Mouse (Mus musculus): ENCODE results near the gene Gm10392. TPM values are rescaled to one million over a fixed set of nuclear protein-coding genes. Genes with fewer than 3 reads are reported as not detected.

The Gm10392 gene
- polyA plus RNA-seq, 1 experiment from 2014 or later, result not detected

DNA sequence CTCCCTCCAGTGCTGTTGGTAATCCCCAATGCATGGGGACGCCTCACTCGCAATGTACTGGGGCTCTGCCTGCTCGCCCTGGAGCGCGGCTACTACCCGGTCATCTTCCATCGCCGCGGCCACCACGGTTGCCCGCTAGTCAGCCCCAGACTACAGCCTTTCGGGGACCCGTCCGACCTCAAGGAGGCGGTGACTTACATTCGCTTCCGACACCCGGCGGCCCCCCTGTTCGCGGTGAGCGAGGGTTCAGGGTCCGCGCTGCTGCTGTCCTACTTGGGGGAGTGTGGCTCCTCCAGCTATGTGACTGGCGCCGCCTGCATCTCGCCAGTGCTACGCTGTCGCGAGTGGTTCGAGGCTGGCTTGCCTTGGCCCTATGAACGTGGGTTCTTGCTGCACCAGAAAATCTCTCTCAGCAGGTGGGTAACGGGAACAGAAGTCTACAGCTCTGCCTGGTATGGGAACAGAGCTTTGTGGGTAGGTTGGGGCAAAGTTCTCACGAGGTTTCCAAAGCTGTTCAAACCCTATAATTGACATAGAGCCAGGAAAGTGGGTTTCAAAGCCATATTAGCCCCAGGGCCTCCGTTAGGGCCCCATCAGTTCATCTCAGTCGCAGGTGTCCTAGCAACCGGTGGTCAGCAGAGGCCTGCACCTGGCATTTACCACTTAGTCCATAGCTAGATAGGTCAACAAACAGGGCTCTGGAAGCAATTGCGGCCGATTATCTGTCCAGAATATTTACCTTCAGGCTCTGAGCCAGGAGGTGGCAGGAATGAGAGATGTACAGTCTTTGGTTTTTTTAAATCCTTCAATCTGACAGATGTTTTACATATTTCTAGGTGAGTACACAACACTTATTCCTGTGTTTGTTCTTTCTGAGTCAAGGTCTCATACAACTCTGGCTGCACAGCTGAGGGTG, 3.1 kb downstream of the Gm10392 start, which contains the start of gene Trp53i13:
TSS of gene Trp53i13 (minus strand) at position 344 of the 916 bp plus-strand sequence.
- Histone ChIP-seq H3K4me3 (replicated peaks) (peak within 1 kb of the TSS; percentile 54), H3K9ac (peak within 1 kb of the TSS; percentile 62), H3K4me2 (peak within 1 kb of the TSS; percentile 94), H3K36me3 (replicated peaks) (no peaks in the 10 kb centered on the region), H3K9me3 (no peaks in the 10 kb centered on the region), H3K27ac (peak within 1 kb of the TSS; percentile 57), H3K4me1 (peaks cover 56% of the 10 kb centered on the region), H3K27me3 (peaks cover 36% of the 10 kb centered on the region)
- WGBS, result 5% methylated on average over 39 of the region's 39 CpGs
- no peak; the same call in 1 of the 2 replicates for ATAC-seq (ENCODE audit: low FRiP score)

GRCm38 (mm10) chr11:77514832-77515636, 4.0 kb downstream of the Gm10392 start, which contains the start of gene Abhd15:
TSS of gene Abhd15 (plus strand) at chr11:77515121.
- ATAC-seq (ENCODE audit: low FRiP score), result peak; percentile 56
- no peaks in the 10 kb centered on the region for H3K9me3 ChIP-seq
- H3K27me3 ChIP-seq, result peaks cover 36% of the 10 kb centered on the region
- WGBS, result under 1% methylated on average over 67 of the region's 72 CpGs
- peak within 1 kb of the TSS; percentile 57 for H3K27ac ChIP-seq
- H3K36me3 ChIP-seq (replicated peaks), result no peaks in the 10 kb centered on the region; the same call in 1 of the 2 replicates
- H3K9ac ChIP-seq, result peak within 1 kb of the TSS; percentile 62
- H3K4me2 ChIP-seq, result peak within 1 kb of the TSS; percentile 94
- peaks cover 49% of the 10 kb centered on the region for H3K4me1 ChIP-seq
- peak within 1 kb of the TSS; percentile 54 for H3K4me3 ChIP-seq (replicated peaks)

- Histone ChIP-seq H3K36me3 (replicated peaks) (peaks cover under 1% of the 10 kb centered on the region; the same call in 1 of the 2 replicates), H3K4me2 (peak overlapping the region; percentile 94), H3K9me3 (no peaks in the 10 kb centered on the region), H3K4me3 (replicated peaks) (peak overlapping the region; percentile 54), H3K27me3 (peaks cover 36% of the 10 kb centered on the region), H3K4me1 (peaks cover 42% of the 10 kb centered on the region), H3K27ac (0 out of 2 replicates have a peak overlapping the region, but pooled peaks have one; percentile 32), H3K9ac (peak overlapping the region; percentile 62)
- ATAC-seq (ENCODE audit: low FRiP score), result no peak
- 4% methylated on average over 19 of the region's 19 CpGs for WGBS
These were observed 4.6 kb downstream of the Gm10392 start for GRCm38 (mm10) chr11:77514281-77514831.

- Histone ChIP-seq H3K4me1 (peaks cover 40% of the 10 kb centered on the region), H3K9ac (peak overlapping the region; percentile 72), H3K27me3 (peaks cover 36% of the 10 kb centered on the region), H3K4me2 (peak overlapping the region; percentile 94), H3K27ac (peak overlapping the region; percentile 38; the same call in 1 of the 2 replicates), H3K4me3 (replicated peaks) (peak overlapping the region; percentile 61), H3K9me3 (no peaks in the 10 kb centered on the region), H3K36me3 (replicated peaks) (peaks cover 6% of the 10 kb centered on the region; the same call in 1 of the 2 replicates)
- ATAC-seq (ENCODE audit: low FRiP score), result no peak
- 5% methylated on average over 10 of the region's 10 CpGs for WGBS
These were observed 5.2 kb downstream of the Gm10392 start for GRCm38 (mm10) chr11:77513811-77514170.

- Histone ChIP-seq H3K36me3 (replicated peaks) (peaks cover 6% of the 10 kb centered on the region; the same call in 1 of the 2 replicates), H3K27me3 (peaks cover 39% of the 10 kb centered on the region), H3K9me3 (no peaks in the 10 kb centered on the region), H3K9ac (peak overlapping the region; percentile 72), H3K27ac (peak overlapping the region; percentile 61; the same call in 1 of the 2 replicates), H3K4me3 (replicated peaks) (peak overlapping the region; percentile 61), H3K4me1 (peaks cover 46% of the 10 kb centered on the region), H3K4me2 (peak overlapping the region; percentile 94)
- peak; percentile 72 for ATAC-seq (ENCODE audit: low FRiP score)
- under 1% methylated on average over 78 of the region's 84 CpGs for WGBS
These were observed 5.8 kb downstream of the Gm10392 start for GRCm38 (mm10) chr11:77512891-77513810.

GRCm38 (mm10) chr11:77511336-77511735, 7.7 kb downstream of the Gm10392 start:
- no peak for ATAC-seq (ENCODE audit: low FRiP score)
- no peak overlapping the region for H3K4me3 ChIP-seq (replicated peaks)
- WGBS, result 83% methylated on average over 5 of the region's 5 CpGs
- peaks cover 26% of the 10 kb centered on the region for H3K27me3 ChIP-seq
- peaks cover 18% of the 10 kb centered on the region for H3K36me3 ChIP-seq (replicated peaks)
- H3K27ac ChIP-seq, result no peak overlapping the region
- H3K9me3 ChIP-seq, result no peaks in the 10 kb centered on the region
- H3K4me1 ChIP-seq, result peaks cover 46% of the 10 kb centered on the region
- H3K4me2 ChIP-seq, result no peak overlapping the region
- no peak overlapping the region for H3K9ac ChIP-seq

- Histone ChIP-seq H3K9me3 (no peaks in the 10 kb centered on the region), H3K27ac (no peak overlapping the region), H3K27me3 (0 out of 2 replicates have a peak, but pooled peaks cover 3% of the 10 kb centered on the region), H3K4me1 (peaks cover 17% of the 10 kb centered on the region), H3K4me2 (peak overlapping the region; percentile 67), H3K9ac (peak overlapping the region; percentile 44), H3K36me3 (replicated peaks) (peaks cover 48% of the 10 kb centered on the region), H3K4me3 (replicated peaks) (peak overlapping the region; percentile 31)
- WGBS, result 22% methylated on average over 49 of the region's 49 CpGs
- peak; percentile 74 for ATAC-seq (ENCODE audit: low FRiP score)
These were observed 10.7 kb downstream of the Gm10392 start for GRCm38 (mm10) chr11:77508068-77509021.

- 75% methylated on average over 4 of the region's 4 CpGs for WGBS
- Histone ChIP-seq H3K4me1 (peaks cover 13% of the 10 kb centered on the region), H3K9ac (no peak overlapping the region), H3K27me3 (0 out of 2 replicates have a peak, but pooled peaks cover 3% of the 10 kb centered on the region), H3K4me3 (replicated peaks) (no peak overlapping the region), H3K27ac (no peak overlapping the region), H3K4me2 (no peak overlapping the region), H3K9me3 (no peaks in the 10 kb centered on the region), H3K36me3 (replicated peaks) (peaks cover 58% of the 10 kb centered on the region)
- peak; percentile 15; the same call in 1 of the 2 replicates for ATAC-seq (ENCODE audit: low FRiP score)
These were observed 11.6 kb downstream of the Gm10392 start for GRCm38 (mm10) chr11:77507426-77507825.

GRCm38 (mm10) chr11:77506941-77507340, 12.1 kb downstream of the Gm10392 start:
- Histone ChIP-seq H3K4me2 (no peak overlapping the region), H3K9me3 (no peaks in the 10 kb centered on the region), H3K36me3 (replicated peaks) (peaks cover 62% of the 10 kb centered on the region), H3K27ac (no peak overlapping the region), H3K4me3 (replicated peaks) (no peak overlapping the region), H3K27me3 (0 out of 2 replicates have a peak, but pooled peaks cover 3% of the 10 kb centered on the region), H3K9ac (no peak overlapping the region), H3K4me1 (peaks cover 9% of the 10 kb centered on the region)
- ATAC-seq (ENCODE audit: low FRiP score), result no peak
- WGBS, result 87% methylated on average over 6 of the region's 6 CpGs

DNA sequence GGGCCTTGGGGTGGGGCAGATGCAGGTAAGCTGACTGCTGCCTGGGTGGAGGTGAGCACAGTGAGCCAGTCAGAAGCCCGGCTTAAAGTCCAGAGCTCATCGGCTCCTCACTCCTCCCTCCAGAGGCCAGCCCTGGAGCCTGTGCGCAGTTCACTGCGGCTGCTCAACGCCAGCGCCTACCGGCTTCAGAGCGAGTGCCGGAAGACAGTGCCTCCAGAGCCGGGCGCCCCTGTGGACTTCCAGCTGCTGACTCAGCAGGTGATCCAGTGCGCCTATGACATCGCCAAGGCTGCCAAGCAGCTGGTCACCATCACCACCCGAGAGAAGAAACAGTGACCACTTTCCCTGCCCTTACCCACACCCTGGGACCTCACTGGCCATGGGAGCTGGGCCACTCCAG, 12.7 kb downstream of the Gm10392 start:
- 88% methylated on average over 14 of the region's 14 CpGs for WGBS
- H3K36me3 ChIP-seq (replicated peaks), result peaks cover 63% of the 10 kb centered on the region
- H3K4me3 ChIP-seq (replicated peaks), result no peak overlapping the region
- peaks cover 8% of the 10 kb centered on the region for H3K4me1 ChIP-seq
- no peak overlapping the region for H3K4me2 ChIP-seq
- ATAC-seq (ENCODE audit: low FRiP score), result no peak
- H3K27me3 ChIP-seq, result 0 out of 2 replicates have a peak, but pooled peaks cover 3% of the 10 kb centered on the region
- 0 out of 2 replicates have a peak overlapping the region, but pooled peaks have one; percentile 8 for H3K27ac ChIP-seq
- H3K9ac ChIP-seq, result no peak overlapping the region
- no peaks in the 10 kb centered on the region for H3K9me3 ChIP-seq

All from forebrain, embryonic 12.5 days (tissue).